Mouse (Mus musculus) G1E (cell line): Measurements from ENCODE around the gene Grk2.

Source experiments
- CTCF ChIP-seq: IDR thresholded peaks from 2 replicates; pipeline ENCODE4 v1.5.1; 2012; ENCODE audit warnings: low read depth, low read length, inconsistent platforms, mixed read lengths
- GATA1 ChIP-seq: IDR thresholded peaks from 2 replicates; pipeline ENCODE4 v1.6.1; 2012; ENCODE audit warnings: borderline replicate concordance, low read length, inconsistent platforms, mixed read lengths
- GATA2 ChIP-seq: IDR thresholded peaks from 2 replicates; pipeline ENCODE4 v1.6.1; 2012; ENCODE audit warnings: low read depth, low read length, inconsistent platforms, borderline replicate concordance
- POLR2AphosphoS5 ChIP-seq: IDR thresholded peaks from 2 replicates; pipeline ENCODE4 v1.6.1; 2012; ENCODE audit warnings: low read depth, low read length, inconsistent platforms; ENCODE audit not compliant: insufficient replicate concordance
- TAL1 ChIP-seq: conservative IDR thresholded peaks from 2 replicates; pipeline ENCODE4 v1.6.1; 2012; ENCODE audit warnings: low read depth, low read length, inconsistent platforms, mixed read lengths

GRCm38 (mm10) chr19:4309302-4309701, 3.3 kb upstream of the Grk2 start:
- TF ChIP-seq CTCF (no peak), GATA1 (no peak), POLR2AphosphoS5 (no peak), TAL1 (no peak), GATA2 (no peak)
